Mouse (Mus musculus): ENCODE data around the gene Trappc1. TPM values are rescaled to one million over a fixed set of nuclear protein-coding genes. Genes with fewer than 3 reads are reported as not detected.
"Not testable (repeated sequence)": the region's sequence is repeated elsewhere in the genome, so short reads cannot be mapped to it uniquely, and the experiment has no call there.

Gene Trappc1
- polyA plus RNA-seq, 1 experiment from 2014 or later, result 157 TPM

- Histone ChIP-seq H3K36me3 (peaks cover 19% of the 10 kb centered on the region; the same call in 1 of the 2 replicates), H3K4me1 (peaks cover 15% of the 10 kb centered on the region; the same call in 1 of the 2 replicates)
- H3K4me3 ChIP-seq (replicated peaks); H3K4me2 ChIP-seq; H3K27me3 ChIP-seq (replicated peaks); H3K27ac ChIP-seq; ATAC-seq (ENCODE audit: insufficient read depth, low FRiP score, low read depth); H3K9ac ChIP-seq; H3K9me3 ChIP-seq: not testable (repeated sequence)
- WGBS, result 88% methylated on average over 3 of the region's 3 CpGs
These were observed 5.8 kb upstream of the Trappc1 start for GRCm38 (mm10) chr11:69318000-69318399.

GRCm38 (mm10) chr11:69321580-69321979, 2.2 kb upstream of the Trappc1 start:
- ATAC-seq (ENCODE audit: insufficient read depth, low FRiP score, low read depth), result no peak
- Histone ChIP-seq H3K27me3 (replicated peaks) (no peaks in the 10 kb centered on the region), H3K9ac (no peak overlapping the region), H3K9me3 (no peaks in the 10 kb centered on the region), H3K27ac (no peak overlapping the region), H3K4me1 (peaks cover 32% of the 10 kb centered on the region), H3K4me3 (replicated peaks) (no peak overlapping the region), H3K4me2 (0 out of 2 replicates have a peak overlapping the region, but pooled peaks have one; percentile 71), H3K36me3 (peaks cover 19% of the 10 kb centered on the region; the same call in 1 of the 2 replicates)
- 93% methylated on average over 6 of the region's 6 CpGs for WGBS

- H3K27me3 ChIP-seq (replicated peaks), result no peaks in the 10 kb centered on the region
- H3K4me1 ChIP-seq, result peaks cover 35% of the 10 kb centered on the region
- no peak overlapping the region for H3K27ac ChIP-seq
- no peaks in the 10 kb centered on the region for H3K9me3 ChIP-seq
- 65% methylated on average over 6 of the region's 6 CpGs for WGBS
- H3K36me3 ChIP-seq, result peaks cover 19% of the 10 kb centered on the region; the same call in 1 of the 2 replicates
- 0 out of 2 replicates have a peak overlapping the region, but pooled peaks have one; percentile 63 for H3K4me3 ChIP-seq (replicated peaks)
- ATAC-seq (ENCODE audit: insufficient read depth, low FRiP score, low read depth), result no peak
- peak overlapping the region; percentile 71 for H3K4me2 ChIP-seq
- 0 out of 2 replicates have a peak overlapping the region, but pooled peaks have one; percentile 71 for H3K9ac ChIP-seq
These were observed 1.8 kb upstream of the Trappc1 start for GRCm38 (mm10) chr11:69322010-69322409.

- Histone ChIP-seq H3K36me3 (peaks cover 16% of the 10 kb centered on the region; the same call in 1 of the 2 replicates), H3K27me3 (replicated peaks) (0 out of 2 replicates have a peak, but pooled peaks cover 3% of the 10 kb centered on the region), H3K4me2 (peak overlapping the region; percentile 71), H3K4me1 (peaks cover 35% of the 10 kb centered on the region), H3K9ac (peak overlapping the region; percentile 71; the same call in 1 of the 2 replicates), H3K9me3 (no peaks in the 10 kb centered on the region), H3K27ac (peak overlapping the region; percentile 81), H3K4me3 (replicated peaks) (peak overlapping the region; percentile 63)
- WGBS, result 11% methylated on average over 18 of the region's 18 CpGs
- no peak for ATAC-seq (ENCODE audit: insufficient read depth, low FRiP score, low read depth)
These were observed 898 bp upstream of the Trappc1 start for GRCm38 (mm10) chr11:69322693-69323471.

- H3K36me3 ChIP-seq, result 0 out of 2 replicates have a peak, but pooled peaks cover 8% of the 10 kb centered on the region
- peaks cover 35% of the 10 kb centered on the region for H3K4me1 ChIP-seq
- peak overlapping the region; percentile 65 for H3K4me2 ChIP-seq
- H3K4me3 ChIP-seq (replicated peaks), result peak overlapping the region; percentile 63
- no peak overlapping the region for H3K27ac ChIP-seq
- 78% methylated on average over 6 of the region's 6 CpGs for WGBS
- no peak for ATAC-seq (ENCODE audit: insufficient read depth, low FRiP score, low read depth)
- H3K9ac ChIP-seq, result no peak overlapping the region
- H3K27me3 ChIP-seq (replicated peaks), result 0 out of 2 replicates have a peak, but pooled peaks cover 3% of the 10 kb centered on the region
- no peaks in the 10 kb centered on the region for H3K9me3 ChIP-seq
These were observed 969 bp downstream of the Trappc1 start for GRCm38 (mm10) chr11:69324749-69325148.

GRCm38 (mm10) chr11:69325628-69326407, 2.0 kb downstream of the Trappc1 start, which contains the start of gene Kcnab3:
Gene Kcnab3, plus strand, starts transcription at chr11:69326258.
- Histone ChIP-seq H3K9me3 (no peaks in the 10 kb centered on the region), H3K4me3 (replicated peaks) (peak within 1 kb of the TSS; percentile 47), H3K27me3 (replicated peaks) (0 out of 2 replicates have a peak, but pooled peaks cover 3% of the 10 kb centered on the region), H3K4me1 (peaks cover 35% of the 10 kb centered on the region), H3K27ac (peak within 1 kb of the TSS; percentile 64), H3K9ac (peak within 1 kb of the TSS; percentile 40), H3K4me2 (peak within 1 kb of the TSS; percentile 93), H3K36me3 (0 out of 2 replicates have a peak, but pooled peaks cover 3% of the 10 kb centered on the region)
- peak; percentile 61 for ATAC-seq (ENCODE audit: insufficient read depth, low FRiP score, low read depth)
- 11% methylated on average over 26 of the region's 26 CpGs for WGBS

- 0 out of 2 replicates have a peak, but pooled peaks cover 3% of the 10 kb centered on the region for H3K27me3 ChIP-seq (replicated peaks)
- H3K4me3 ChIP-seq (replicated peaks), result peak overlapping the region; percentile 47
- ATAC-seq (ENCODE audit: insufficient read depth, low FRiP score, low read depth), result no peak
- H3K27ac ChIP-seq, result no peak overlapping the region
- peak overlapping the region; percentile 40 for H3K9ac ChIP-seq
- no peaks in the 10 kb centered on the region for H3K36me3 ChIP-seq
- H3K4me1 ChIP-seq, result peaks cover 37% of the 10 kb centered on the region
- WGBS, result 1% methylated on average over 45 of the region's 45 CpGs
- H3K9me3 ChIP-seq, result no peaks in the 10 kb centered on the region
- H3K4me2 ChIP-seq, result peak overlapping the region; percentile 93
These were observed 2.8 kb downstream of the Trappc1 start for GRCm38 (mm10) chr11:69326408-69327156.

- Histone ChIP-seq H3K9ac (no peak overlapping the region), H3K27ac (no peak overlapping the region), H3K27me3 (replicated peaks) (0 out of 2 replicates have a peak, but pooled peaks cover 3% of the 10 kb centered on the region), H3K4me2 (peak overlapping the region; percentile 93; the same call in 1 of the 2 replicates), H3K4me3 (replicated peaks) (peak overlapping the region; percentile 47; the same call in 1 of the 2 replicates), H3K9me3 (no peaks in the 10 kb centered on the region), H3K4me1 (peaks cover 37% of the 10 kb centered on the region), H3K36me3 (no peaks in the 10 kb centered on the region)
- no peak for ATAC-seq (ENCODE audit: insufficient read depth, low FRiP score, low read depth)
- 19% methylated on average over 9 of the region's 9 CpGs for WGBS
These were observed 3.3 kb downstream of the Trappc1 start for GRCm38 (mm10) chr11:69327157-69327442.

- Histone ChIP-seq H3K27ac (no peak overlapping the region), H3K4me2 (no peak overlapping the region), H3K9me3 (no peaks in the 10 kb centered on the region), H3K9ac (no peak overlapping the region), H3K36me3 (no peaks in the 10 kb centered on the region), H3K27me3 (replicated peaks) (0 out of 2 replicates have a peak, but pooled peaks cover 3% of the 10 kb centered on the region), H3K4me3 (replicated peaks) (no peak overlapping the region), H3K4me1 (peaks cover 37% of the 10 kb centered on the region)
- 47% methylated on average over 6 of the region's 6 CpGs for WGBS
- no peak for ATAC-seq (ENCODE audit: insufficient read depth, low FRiP score, low read depth)
These were observed 3.9 kb downstream of the Trappc1 start for GRCm38 (mm10) chr11:69327648-69328047.

- Histone ChIP-seq H3K27me3 (replicated peaks) (0 out of 2 replicates have a peak, but pooled peaks cover 3% of the 10 kb centered on the region), H3K9me3 (no peaks in the 10 kb centered on the region), H3K4me2 (no peak overlapping the region), H3K4me1 (peaks cover 34% of the 10 kb centered on the region), H3K27ac (no peak overlapping the region), H3K4me3 (replicated peaks) (no peak overlapping the region), H3K36me3 (no peaks in the 10 kb centered on the region), H3K9ac (no peak overlapping the region)
- no peak for ATAC-seq (ENCODE audit: insufficient read depth, low FRiP score, low read depth)
- WGBS, result 86% methylated on average over 6 of the region's 6 CpGs
These were observed 4.7 kb downstream of the Trappc1 start for GRCm38 (mm10) chr11:69328517-69328916.

- H3K9ac ChIP-seq, result no peak overlapping the region
- H3K36me3 ChIP-seq, result no peaks in the 10 kb centered on the region
- no peak overlapping the region for H3K27ac ChIP-seq
- ATAC-seq (ENCODE audit: insufficient read depth, low FRiP score, low read depth), result no peak
- peak overlapping the region; percentile 81 for H3K4me2 ChIP-seq
- 0 out of 2 replicates have a peak, but pooled peaks cover 3% of the 10 kb centered on the region for H3K27me3 ChIP-seq (replicated peaks)
- H3K9me3 ChIP-seq, result no peaks in the 10 kb centered on the region
- peak overlapping the region; percentile 62; the same call in 1 of the 2 replicates for H3K4me3 ChIP-seq (replicated peaks)
- H3K4me1 ChIP-seq, result peaks cover 21% of the 10 kb centered on the region
- 87% methylated on average over 6 of the region's 6 CpGs for WGBS
These were observed 7.4 kb downstream of the Trappc1 start for GRCm38 (mm10) chr11:69331152-69331551.
